Comparison of ENCODE assay signal across 9 mouse cellular contexts in the genomic region with DNA sequence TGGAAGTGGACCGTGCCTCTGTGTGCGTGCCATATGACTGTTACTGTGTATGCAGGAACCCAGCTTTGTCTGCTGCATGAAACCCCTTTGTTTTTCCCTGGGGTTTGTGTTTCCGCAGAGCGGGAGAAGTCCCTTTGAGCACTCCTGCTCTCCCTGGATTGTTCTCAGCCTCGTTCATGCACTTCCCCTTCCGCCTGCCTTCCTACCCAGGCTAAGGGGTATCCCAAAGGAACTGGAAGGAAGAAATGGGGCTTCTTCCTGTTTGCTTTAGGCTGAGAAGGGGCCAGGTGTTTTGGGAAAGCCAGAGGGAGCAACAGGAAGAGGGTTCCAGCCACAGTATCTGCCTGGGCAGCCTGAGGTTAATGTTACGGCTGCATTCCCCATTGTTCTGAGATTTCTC. TPM values are rescaled to one million over a fixed set of nuclear protein-coding genes. Genes with fewer than 3 reads are reported as not detected.
A peak's percentile ranks its signal among the peaks of the same experiment; 100 is the strongest.
DNase-seq lines count a peak whose midpoint lies in the region; ATAC-seq and TF ChIP-seq lines count a peak whose summit lies in the region.
"Had no signal": no experiment of that assay in that cellular context is flagged by ENCODE, and none has a peak within 500 bp of the region (broad histone marks: within the 10 kb centered on the region; RNA-seq: fewer than 3 reads in every experiment).

No protein-coding gene starts in this region.

- no peaks in the 10 kb centered on the region for H3K9me3 ChIP-seq in kidney, postnatal 0 days (replicated peaks; ENCODE audit: low read length)
- no peaks in the 10 kb centered on the region for H3K9me3 ChIP-seq in embryonic facial prominence, embryonic 15.5 days (replicated peaks)
- no peaks in the 10 kb centered on the region for H3K9me3 ChIP-seq in hindbrain, embryonic 13.5 days
- no peaks in the 10 kb centered on the region for H3K9me3 ChIP-seq in midbrain, embryonic 15.5 days

- peak overlapping the region; percentile 21; the same call in 1 of the 2 replicates for H3K27ac ChIP-seq in kidney, postnatal 0 days
- H3K27ac ChIP-seq in embryonic facial prominence, embryonic 15.5 days (replicated peaks), result peak overlapping the region; percentile 58; the same call in 1 of the 2 replicates
- H3K27ac ChIP-seq in hindbrain, embryonic 13.5 days, result peak overlapping the region; percentile 62; the same call in 1 of the 2 replicates
- 0 out of 2 replicates have a peak overlapping the region, but pooled peaks have one; percentile 0 for H3K27ac ChIP-seq in midbrain, embryonic 15.5 days

- no peaks in the 10 kb centered on the region for H3K27me3 ChIP-seq in kidney, postnatal 0 days (ENCODE audit: insufficient read depth, low read length)
- H3K27me3 ChIP-seq in embryonic facial prominence, embryonic 15.5 days, result no peaks in the 10 kb centered on the region
- H3K27me3 ChIP-seq in hindbrain, embryonic 13.5 days, result no peaks in the 10 kb centered on the region
- no peaks in the 10 kb centered on the region for H3K27me3 ChIP-seq in midbrain, embryonic 15.5 days (replicated peaks)

- ATAC-seq in kidney, postnatal 0 days (replicated peaks; ENCODE audit: low FRiP score, low read depth), result no peak
- ATAC-seq in embryonic facial prominence, embryonic 15.5 days (ENCODE audit: insufficient number of reproducible peaks, low FRiP score, low TSS enrichment, low read depth), result no peak
- no peak for ATAC-seq in hindbrain, embryonic 13.5 days (ENCODE audit: low FRiP score)
- no peak for ATAC-seq in midbrain, embryonic 15.5 days (replicated peaks)

- no peak overlapping the region for H3K4me2 ChIP-seq in kidney, postnatal 0 days (ENCODE audit: low read length)
- no peak overlapping the region for H3K4me2 ChIP-seq in embryonic facial prominence, embryonic 15.5 days (replicated peaks)
- H3K4me2 ChIP-seq in hindbrain, embryonic 13.5 days, result peak overlapping the region; percentile 100
- H3K4me2 ChIP-seq in midbrain, embryonic 15.5 days, result peak overlapping the region; percentile 82

- H3K36me3 ChIP-seq in kidney, postnatal 0 days (ENCODE audit: insufficient read depth, low read length), result 0 out of 2 replicates have a peak, but pooled peaks cover 3% of the 10 kb centered on the region
- H3K36me3 ChIP-seq in embryonic facial prominence, embryonic 15.5 days, result 0 out of 2 replicates have a peak, but pooled peaks cover 14% of the 10 kb centered on the region
- peaks cover 17% of the 10 kb centered on the region for H3K36me3 ChIP-seq in hindbrain, embryonic 13.5 days
- 0 out of 2 replicates have a peak, but pooled peaks cover 4% of the 10 kb centered on the region for H3K36me3 ChIP-seq in midbrain, embryonic 15.5 days (replicated peaks)

- H3K9ac ChIP-seq in kidney, postnatal 0 days (ENCODE audit: low read depth, low read length), result no peak overlapping the region
- H3K9ac ChIP-seq in embryonic facial prominence, embryonic 15.5 days, result no peak overlapping the region
- H3K9ac ChIP-seq in hindbrain, embryonic 13.5 days, result peak overlapping the region; percentile 97
- peak overlapping the region; percentile 16; the same call in 1 of the 2 replicates for H3K9ac ChIP-seq in midbrain, embryonic 15.5 days

- DNase-seq in kidney, postnatal 0 days (ENCODE audit: low spot score), result no peak
- no peak for DNase-seq in kidney, postnatal 14 days
- DNase-seq in Muller cell, postnatal 12 days (ENCODE audit: inconsistent ontology term), result no peak
- no peak for DNase-seq in natural killer cell, adult 2 months (ENCODE audit: low spot score in 2 of 2)
- DNase-seq in cerebellum, postnatal 36 days, result no peak
- DNase-seq: kidney, adult 18-20 months had no signal

- H3K4me3 ChIP-seq in kidney, postnatal 0 days (replicated peaks; ENCODE audit: low read depth, low read length), result no peak overlapping the region
- H3K4me3 ChIP-seq in embryonic facial prominence, embryonic 15.5 days (replicated peaks), result no peak overlapping the region
- peak overlapping the region; percentile 90 for H3K4me3 ChIP-seq in hindbrain, embryonic 13.5 days
- no peak overlapping the region for H3K4me3 ChIP-seq in midbrain, embryonic 15.5 days

- peaks cover 21% of the 10 kb centered on the region for H3K4me1 ChIP-seq in kidney, postnatal 0 days (replicated peaks; ENCODE audit: insufficient read depth, low read length)
- H3K4me1 ChIP-seq in embryonic facial prominence, embryonic 15.5 days, result peaks cover 52% of the 10 kb centered on the region
- peaks cover 46% of the 10 kb centered on the region for H3K4me1 ChIP-seq in hindbrain, embryonic 13.5 days (replicated peaks)
- peaks cover 42% of the 10 kb centered on the region for H3K4me1 ChIP-seq in midbrain, embryonic 15.5 days

- no peak for TF ChIP-seq CTCF in kidney, postnatal 0 days (IDR thresholded peaks at IDR 0.05; ENCODE audit: low read depth)

- WGBS in kidney, postnatal 0 days, result 70% methylated on average over 7 of the region's 7 CpGs
- 49% methylated on average over 7 of the region's 7 CpGs for WGBS in embryonic facial prominence, embryonic 15.5 days
- 45% methylated on average over 7 of the region's 7 CpGs for WGBS in hindbrain, embryonic 13.5 days
- 48% methylated on average over 7 of the region's 7 CpGs for WGBS in midbrain, embryonic 15.5 days

RNA-seq across cellular contexts. Expression of a gene that starts 3.6 kb away (rescaled TPM):
- 23.9 and 26.9 TPM in 2 replicates for polyA plus RNA-seq in kidney, postnatal 0 days (2015; fragmentation: Nextera tagmentation; extraction: Ambion mirVana)
- polyA plus RNA-seq in embryonic facial prominence, embryonic 15.5 days (2015; fragmentation: Nextera tagmentation; extraction: Ambion mirVana), result 45.0 and 49.9 TPM in 2 replicates
- polyA plus RNA-seq in hindbrain, embryonic 13.5 days (2015; fragmentation: Nextera tagmentation; extraction: Ambion mirVana), result 47.8 and 50.3 TPM in 2 replicates
- polyA plus RNA-seq in midbrain, embryonic 15.5 days (2015; fragmentation: Nextera tagmentation; extraction: Ambion mirVana), result 122 and 124 TPM in 2 replicates

RNA-seq across cellular contexts. Expression of a gene that starts 8.0 kb away (rescaled TPM):
- 27.0 and 28.0 TPM in 2 replicates for polyA plus RNA-seq in kidney, postnatal 0 days (2015; fragmentation: Nextera tagmentation; extraction: Ambion mirVana)
- polyA plus RNA-seq in embryonic facial prominence, embryonic 15.5 days (2015; fragmentation: Nextera tagmentation; extraction: Ambion mirVana), result 20.5 and 21.4 TPM in 2 replicates
- 51.9 and 57.4 TPM in 2 replicates for polyA plus RNA-seq in hindbrain, embryonic 13.5 days (2015; fragmentation: Nextera tagmentation; extraction: Ambion mirVana)
- 62.9 and 63.7 TPM in 2 replicates for polyA plus RNA-seq in midbrain, embryonic 15.5 days (2015; fragmentation: Nextera tagmentation; extraction: Ambion mirVana)

RNA-seq across cellular contexts. Expression of a gene that starts 10.5 kb away (rescaled TPM):
- polyA plus RNA-seq in kidney, postnatal 0 days (2015; fragmentation: Nextera tagmentation; extraction: Ambion mirVana), result 117 and 120 TPM in 2 replicates
- polyA plus RNA-seq in embryonic facial prominence, embryonic 15.5 days (2015; fragmentation: Nextera tagmentation; extraction: Ambion mirVana), result 123 and 135 TPM in 2 replicates
- polyA plus RNA-seq in hindbrain, embryonic 13.5 days (2015; fragmentation: Nextera tagmentation; extraction: Ambion mirVana), result 88.1 and 96.1 TPM in 2 replicates
- polyA plus RNA-seq in midbrain, embryonic 15.5 days (2015; fragmentation: Nextera tagmentation; extraction: Ambion mirVana), result 96.6 and 104 TPM in 2 replicates

RNA-seq across cellular contexts. Expression of a gene that starts 32.0 kb away (rescaled TPM):
- 30.8 and 35.5 TPM in 2 replicates for polyA plus RNA-seq in kidney, postnatal 0 days (2015; fragmentation: Nextera tagmentation; extraction: Ambion mirVana)
- 37.6 and 38.9 TPM in 2 replicates for polyA plus RNA-seq in embryonic facial prominence, embryonic 15.5 days (2015; fragmentation: Nextera tagmentation; extraction: Ambion mirVana)
- polyA plus RNA-seq in hindbrain, embryonic 13.5 days (2015; fragmentation: Nextera tagmentation; extraction: Ambion mirVana), result 22.5 and 28.5 TPM in 2 replicates
- 23.1 and 26.1 TPM in 2 replicates for polyA plus RNA-seq in midbrain, embryonic 15.5 days (2015; fragmentation: Nextera tagmentation; extraction: Ambion mirVana)

RNA-seq across cellular contexts. Expression of a gene that starts 32.3 kb away (rescaled TPM):
- polyA plus RNA-seq in kidney, postnatal 0 days (2015; fragmentation: Nextera tagmentation; extraction: Ambion mirVana), result 47.2 and 51.3 TPM in 2 replicates
- polyA plus RNA-seq in embryonic facial prominence, embryonic 15.5 days (2015; fragmentation: Nextera tagmentation; extraction: Ambion mirVana), result 52.9 and 54.1 TPM in 2 replicates
- 104 and 106 TPM in 2 replicates for polyA plus RNA-seq in hindbrain, embryonic 13.5 days (2015; fragmentation: Nextera tagmentation; extraction: Ambion mirVana)
- polyA plus RNA-seq in midbrain, embryonic 15.5 days (2015; fragmentation: Nextera tagmentation; extraction: Ambion mirVana), result 120 and 121 TPM in 2 replicates

Comparison
In these comparisons a context has a peak if more than half of its experiments do, and no peak if none do; other contexts are left out.
1. H3K27ac ChIP-seq: peak in every context shown above with its lines; median percentile 62 in hindbrain, embryonic 13.5 days; 58 in embryonic facial prominence, embryonic 15.5 days; 21 in kidney, postnatal 0 days; 0 in midbrain, embryonic 15.5 days.
2. H3K4me2 ChIP-seq: peak in hindbrain, embryonic 13.5 days (single experiment) and midbrain, embryonic 15.5 days (single experiment); none in kidney, postnatal 0 days (single experiment) and embryonic facial prominence, embryonic 15.5 days (single experiment).
3. H3K9ac ChIP-seq: peak in hindbrain, embryonic 13.5 days (single experiment) and midbrain, embryonic 15.5 days (single experiment); none in kidney, postnatal 0 days (single experiment) and embryonic facial prominence, embryonic 15.5 days (single experiment).